Mouse (Mus musculus) stomach, postnatal 0 days (tissue): ENCODE data around the gene Rai2.

Source experiments
- CTCF ChIP-seq: IDR thresholded peaks from 2 replicates; pipeline ENCODE4 v1.5.1; 2016; ENCODE audit warnings: antibody characterized with exemption, low read depth, mild to moderate bottlenecking, moderate library complexity
- EP300 ChIP-seq: optimal IDR thresholded peaks from 2 replicates; pipeline ENCODE3; 2016; ENCODE audit warnings: antibody characterized with exemption

- TF ChIP-seq CTCF: no peak
- TF ChIP-seq EP300: no peak
Measured at GRCm38 (mm10) chrX:161730026-161730425, 13.2 kb downstream of the Rai2 start.
